Mouse (Mus musculus) kidney, adult 2 months (tissue): ENCODE measurements around the gene Men1.

Experiments
- CTCF ChIP-seq: fragments of 200-500 bp; conservative IDR thresholded peaks from 2 replicates; pipeline ENCODE4 v1.5.1; 2011; ENCODE audit warnings: low read depth, mild to moderate bottlenecking, control low read depth, low read length, moderate library complexity, mixed read lengths; ENCODE audit not compliant: insufficient read depth, insufficient read length
- POLR2A ChIP-seq: fragments of 200-500 bp; IDR thresholded peaks from one replicate; pipeline ENCODE4 v1.6.1; 2011; ENCODE audit warnings: low read depth, low read length, control low read depth

DNA sequence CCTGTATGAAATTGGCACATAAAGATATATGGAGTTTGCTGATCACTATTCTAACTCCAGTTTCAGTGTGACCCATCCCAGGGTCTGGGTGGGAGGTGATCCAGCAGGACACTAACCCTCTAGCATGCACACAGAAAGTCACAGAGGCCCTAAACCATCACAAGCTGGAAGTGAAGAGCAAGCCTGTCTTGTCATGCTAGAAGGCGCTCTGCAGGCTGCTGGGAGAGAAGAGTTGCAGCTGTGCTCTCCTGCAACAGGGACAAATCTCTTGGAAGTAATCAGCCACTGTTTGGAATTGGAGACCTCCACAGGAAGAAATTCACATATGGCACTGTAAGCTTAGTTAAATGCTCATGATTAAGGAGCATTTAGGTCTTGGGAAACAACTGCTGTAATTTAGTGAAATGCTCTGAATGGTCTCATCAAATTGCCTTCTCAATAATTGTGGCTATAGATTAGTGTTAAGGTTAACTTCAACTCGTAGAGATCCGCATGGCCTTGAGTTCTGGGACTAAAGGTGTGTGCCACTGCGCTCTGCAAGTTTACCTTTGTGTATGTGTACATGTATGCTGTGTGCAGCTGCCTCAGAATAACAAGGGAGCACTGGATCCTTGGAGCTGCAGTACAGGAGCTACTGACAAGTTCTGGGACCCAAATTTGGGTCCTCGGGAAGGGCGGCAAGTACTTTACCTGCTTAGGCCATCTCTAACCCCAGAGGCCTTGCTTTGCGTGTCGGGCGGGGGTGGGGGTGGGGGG is 45.8 kb downstream of the Men1 start:
- TF ChIP-seq CTCF (no peak), POLR2A (no peak)
